Mouse (Mus musculus): ENCODE results near the gene Mdp1. TPM values are rescaled to one million over a fixed set of nuclear protein-coding genes. Genes with fewer than 3 reads are reported as not detected.

The Mdp1 gene
- polyA plus RNA-seq, 1 experiment from 2014 or later, result 63.0 TPM

- Histone ChIP-seq H3K27ac (peak within 1 kb of the TSS; percentile 92), H3K9ac (replicated peaks) (peak within 1 kb of the TSS; percentile 93), H3K27me3 (no peaks in the 10 kb centered on the region), H3K4me3 (replicated peaks) (peak within 1 kb of the TSS; percentile 88), H3K36me3 (peaks cover 52% of the 10 kb centered on the region), H3K9me3 (no peaks in the 10 kb centered on the region), H3K4me1 (replicated peaks) (peaks cover 27% of the 10 kb centered on the region), H3K4me2 (peak within 1 kb of the TSS; percentile 88)
- ATAC-seq (ENCODE audit: insufficient number of reproducible peaks, insufficient read depth, low FRiP score, low TSS enrichment, low read depth), result peak; percentile 72
- under 1% methylated on average over 89 of the region's 89 CpGs for WGBS
Observed at GRCm38 (mm10) chr14:55643060-55643907, 17.0 kb downstream of the Mdp1 start, which contains the start of gene Tm9sf1. Gene Tm9sf1, minus strand, starts transcription at chr14:55643806.

GRCm38 (mm10) chr14:55642679-55643059, 17.6 kb downstream of the Mdp1 start:
- H3K36me3 ChIP-seq, result peaks cover 58% of the 10 kb centered on the region

DNA sequence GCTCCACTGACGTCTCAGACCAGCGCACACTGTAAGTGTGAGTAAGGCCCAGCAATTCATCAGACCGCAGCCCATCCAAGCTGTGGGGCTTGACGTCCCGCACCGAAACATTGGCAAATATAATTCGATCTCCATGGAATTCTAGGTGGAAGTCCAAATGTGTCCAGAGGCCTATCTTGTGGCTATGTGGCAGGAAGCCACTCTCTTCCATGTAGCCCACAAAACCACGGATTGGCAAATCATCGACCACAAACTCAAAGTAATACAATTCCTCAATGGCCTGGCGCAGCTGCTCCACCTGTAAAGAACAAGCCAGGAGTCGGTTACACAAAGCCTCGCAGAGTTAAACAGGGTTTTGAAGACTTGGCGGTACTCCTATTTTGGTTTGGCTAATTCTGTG, 19.0 kb downstream of the Mdp1 start:
- Histone ChIP-seq H3K27me3 (no peaks in the 10 kb centered on the region), H3K27ac (no peak overlapping the region), H3K9ac (replicated peaks) (no peak overlapping the region), H3K36me3 (peaks cover 61% of the 10 kb centered on the region), H3K4me2 (no peak overlapping the region), H3K9me3 (no peaks in the 10 kb centered on the region), H3K4me1 (replicated peaks) (peaks cover 30% of the 10 kb centered on the region), H3K4me3 (replicated peaks) (no peak overlapping the region)
- ATAC-seq (ENCODE audit: insufficient number of reproducible peaks, insufficient read depth, low FRiP score, low TSS enrichment, low read depth), result no peak
- 95% methylated on average over 13 of the region's 13 CpGs for WGBS

More at GRCm38 (mm10) chr14:55642679-55643059, 17.6 kb downstream of the Mdp1 start:
- no peaks in the 10 kb centered on the region for H3K27me3 ChIP-seq
- ATAC-seq (ENCODE audit: insufficient number of reproducible peaks, insufficient read depth, low FRiP score, low TSS enrichment, low read depth), result peak; percentile 22; the same call in 1 of the 2 replicates
- peak overlapping the region; percentile 92 for H3K27ac ChIP-seq
- H3K4me3 ChIP-seq (replicated peaks), result peak overlapping the region; percentile 88
- H3K4me2 ChIP-seq, result peak overlapping the region; percentile 88
- WGBS, result 23% methylated on average over 8 of the region's 8 CpGs
- peak overlapping the region; percentile 93 for H3K9ac ChIP-seq (replicated peaks)
- H3K9me3 ChIP-seq, result no peaks in the 10 kb centered on the region
- H3K4me1 ChIP-seq (replicated peaks), result peaks cover 27% of the 10 kb centered on the region

- H3K4me1 ChIP-seq (replicated peaks), result peaks cover 33% of the 10 kb centered on the region
- peaks cover 60% of the 10 kb centered on the region for H3K36me3 ChIP-seq
- H3K27ac ChIP-seq, result no peak overlapping the region
- no peaks in the 10 kb centered on the region for H3K27me3 ChIP-seq
- H3K4me2 ChIP-seq, result no peak overlapping the region
- H3K9me3 ChIP-seq, result no peaks in the 10 kb centered on the region
- H3K4me3 ChIP-seq (replicated peaks), result no peak overlapping the region
- no peak for ATAC-seq (ENCODE audit: insufficient number of reproducible peaks, insufficient read depth, low FRiP score, low TSS enrichment, low read depth)
- 95% methylated on average over 14 of the region's 14 CpGs for WGBS
- H3K9ac ChIP-seq (replicated peaks), result no peak overlapping the region
Observed at GRCm38 (mm10) chr14:55640816-55641215, 19.5 kb downstream of the Mdp1 start.

- Histone ChIP-seq H3K4me3 (replicated peaks) (no peak within 1 kb of the TSS), H3K4me1 (replicated peaks) (peaks cover 27% of the 10 kb centered on the region), H3K9me3 (no peaks in the 10 kb centered on the region), H3K36me3 (peaks cover 75% of the 10 kb centered on the region), H3K9ac (replicated peaks) (no peak within 1 kb of the TSS), H3K27ac (no peak within 1 kb of the TSS), H3K4me2 (no peak within 1 kb of the TSS), H3K27me3 (no peaks in the 10 kb centered on the region)
- no peak for ATAC-seq (ENCODE audit: insufficient number of reproducible peaks, insufficient read depth, low FRiP score, low TSS enrichment, low read depth)
- WGBS, result 96% methylated on average over 9 of the region's 9 CpGs
Observed at GRCm38 (mm10) chr14:55637795-55638194, 22.5 kb downstream of the Mdp1 start, which contains the start of gene Gm49378. Gene Gm49378, minus strand, starts transcription at chr14:55637895.

- H3K36me3 ChIP-seq, result peaks cover 85% of the 10 kb centered on the region
- peak within 1 kb of the TSS; percentile 81 for H3K4me2 ChIP-seq
- peak; percentile 79 for ATAC-seq (ENCODE audit: insufficient number of reproducible peaks, insufficient read depth, low FRiP score, low TSS enrichment, low read depth)
- H3K9me3 ChIP-seq, result no peaks in the 10 kb centered on the region
- peaks cover 16% of the 10 kb centered on the region for H3K4me1 ChIP-seq (replicated peaks)
- H3K27me3 ChIP-seq, result no peaks in the 10 kb centered on the region
- H3K9ac ChIP-seq (replicated peaks), result peak within 1 kb of the TSS; percentile 72
- H3K4me3 ChIP-seq (replicated peaks), result peak within 1 kb of the TSS; percentile 67
- 3% methylated on average over 26 of the region's 33 CpGs for WGBS
- peak within 1 kb of the TSS; percentile 73 for H3K27ac ChIP-seq
Observed at GRCm38 (mm10) chr14:55635523-55636007, 24.7 kb downstream of the Mdp1 start, which contains the start of gene Ipo4. Gene Ipo4, minus strand, starts transcription at chr14:55635957.

GRCm38 (mm10) chr14:55634874-55635522, 25.3 kb downstream of the Mdp1 start:
- Histone ChIP-seq H3K4me1 (replicated peaks) (peaks cover 16% of the 10 kb centered on the region), H3K27me3 (no peaks in the 10 kb centered on the region), H3K4me2 (peak overlapping the region; percentile 81), H3K4me3 (replicated peaks) (peak overlapping the region; percentile 67), H3K9me3 (no peaks in the 10 kb centered on the region), H3K36me3 (peaks cover 85% of the 10 kb centered on the region), H3K27ac (peak overlapping the region; percentile 73), H3K9ac (replicated peaks) (peak overlapping the region; percentile 72)
- ATAC-seq (ENCODE audit: insufficient number of reproducible peaks, insufficient read depth, low FRiP score, low TSS enrichment, low read depth), result peak; percentile 80
- 4% methylated on average over 23 of the region's 23 CpGs for WGBS

GRCm38 (mm10) chr14:55629312-55629711, 31.0 kb downstream of the Mdp1 start:
- WGBS, result 55% methylated on average over 5 of the region's 5 CpGs
- H3K9ac ChIP-seq (replicated peaks), result no peak overlapping the region

GRCm38 (mm10) chr14:55628077-55628827, 32.1 kb downstream of the Mdp1 start:
- Histone ChIP-seq H3K9ac (replicated peaks) (no peak overlapping the region), H3K27ac (no peak overlapping the region), H3K27me3 (no peaks in the 10 kb centered on the region), H3K36me3 (peaks cover 98% of the 10 kb centered on the region), H3K4me2 (no peak overlapping the region), H3K4me1 (replicated peaks) (no peaks in the 10 kb centered on the region), H3K4me3 (replicated peaks) (no peak overlapping the region), H3K9me3 (no peaks in the 10 kb centered on the region)
- no peak for ATAC-seq (ENCODE audit: insufficient number of reproducible peaks, insufficient read depth, low FRiP score, low TSS enrichment, low read depth)
- WGBS, result 79% methylated on average over 27 of the region's 27 CpGs

More at GRCm38 (mm10) chr14:55629312-55629711, 31.0 kb downstream of the Mdp1 start:
- Histone ChIP-seq H3K36me3 (peaks cover 100% of the 10 kb centered on the region), H3K4me3 (replicated peaks) (no peak overlapping the region), H3K4me1 (replicated peaks) (0 out of 2 replicates have a peak, but pooled peaks cover 3% of the 10 kb centered on the region), H3K4me2 (no peak overlapping the region), H3K9me3 (no peaks in the 10 kb centered on the region), H3K27ac (no peak overlapping the region), H3K27me3 (no peaks in the 10 kb centered on the region)
- no peak for ATAC-seq (ENCODE audit: insufficient number of reproducible peaks, insufficient read depth, low FRiP score, low TSS enrichment, low read depth)

GRCm38 (mm10) chr14:55618486-55619195, 41.7 kb downstream of the Mdp1 start:
- peaks cover 7% of the 10 kb centered on the region for H3K4me1 ChIP-seq (replicated peaks)
- peak overlapping the region; percentile 32 for H3K4me3 ChIP-seq (replicated peaks)
- H3K4me2 ChIP-seq, result peak overlapping the region; percentile 45
- peaks cover 6% of the 10 kb centered on the region; the same call in 1 of the 2 replicates for H3K36me3 ChIP-seq
- 47% methylated on average over 22 of the region's 22 CpGs for WGBS
- no peak overlapping the region for H3K27ac ChIP-seq
- H3K27me3 ChIP-seq, result no peaks in the 10 kb centered on the region
- H3K9me3 ChIP-seq, result no peaks in the 10 kb centered on the region
- no peak for ATAC-seq (ENCODE audit: insufficient number of reproducible peaks, insufficient read depth, low FRiP score, low TSS enrichment, low read depth)
- no peak overlapping the region for H3K9ac ChIP-seq (replicated peaks)
